Mouse (Mus musculus): ENCODE results near the gene Etl4.

DNA sequence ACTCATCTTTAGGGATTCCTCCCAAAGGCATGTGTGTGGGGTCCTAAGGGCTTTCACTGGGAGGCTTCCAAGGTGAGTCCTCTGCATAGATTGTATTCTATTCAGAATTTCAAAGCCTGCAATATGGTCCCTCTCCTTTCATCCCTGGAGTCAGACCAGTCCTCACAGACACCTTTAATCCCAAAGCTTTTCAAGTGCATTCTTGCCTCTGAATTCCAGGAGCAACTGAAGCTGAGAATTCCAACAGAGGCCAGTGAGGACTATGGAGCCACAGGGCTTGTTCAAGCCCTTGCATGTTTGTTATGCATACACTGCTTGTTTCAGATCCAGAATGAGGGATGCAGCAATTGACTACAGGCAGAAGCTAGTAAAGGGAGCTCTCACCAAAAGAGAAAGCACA is 743.5 kb downstream of the Etl4 start:
- TF ChIP-seq POLR2A (IDR thresholded peaks at IDR 0.05; ENCODE audit: extremely low read depth, insufficient read depth, low read length) = no peak
- no peak for TF ChIP-seq CTCF (IDR thresholded peaks at IDR 0.05; ENCODE audit: low read depth, low read length)
